Mouse (Mus musculus) brain, embryonic 14.5 days (tissue): ENCODE measurements around the gene Fkbp9. TPM values are rescaled to one million over a fixed set of nuclear protein-coding genes. Genes with fewer than 3 reads are reported as not detected.
"Not testable (repeated sequence)": the region's sequence is repeated elsewhere in the genome, so short reads cannot be mapped to it uniquely, and the experiment has no call there.

Source experiments
- DNase-seq: peaks from one replicate; pipeline ENCODE4 v3.0.0-alpha.2; 2011; ENCODE audit warnings: low read depth
- CTCF ChIP-seq: fragments of 200-500 bp; IDR thresholded peaks from 2 replicates; pipeline ENCODE4 v1.5.1; 2012; ENCODE audit warnings: inconsistent platforms, mild to moderate bottlenecking, moderate library complexity, borderline replicate concordance; ENCODE audit not compliant: insufficient read depth, insufficient read length; ENCODE audit errors: extremely low read depth
- POLR2A ChIP-seq: fragments of 200-500 bp; IDR thresholded peaks from 2 replicates; pipeline ENCODE4 v1.6.1; 2012; ENCODE audit warnings: mild to moderate bottlenecking, inconsistent platforms, borderline replicate concordance; ENCODE audit not compliant: poor library complexity, insufficient read depth, insufficient read length, severe bottlenecking; ENCODE audit errors: extremely low read depth
- polyA plus RNA-seq: library from polyadenylated mRNA; depleted of rRNA; stranded (reverse); fragments of >200 nt; gene quantifications from 2 replicates; pipeline ENCODE4 v1.2.3, GENCODE M21; 2012

Fkbp9 gene
- polyA plus RNA-seq, 1 experiment: 37.5 TPM

DNA sequence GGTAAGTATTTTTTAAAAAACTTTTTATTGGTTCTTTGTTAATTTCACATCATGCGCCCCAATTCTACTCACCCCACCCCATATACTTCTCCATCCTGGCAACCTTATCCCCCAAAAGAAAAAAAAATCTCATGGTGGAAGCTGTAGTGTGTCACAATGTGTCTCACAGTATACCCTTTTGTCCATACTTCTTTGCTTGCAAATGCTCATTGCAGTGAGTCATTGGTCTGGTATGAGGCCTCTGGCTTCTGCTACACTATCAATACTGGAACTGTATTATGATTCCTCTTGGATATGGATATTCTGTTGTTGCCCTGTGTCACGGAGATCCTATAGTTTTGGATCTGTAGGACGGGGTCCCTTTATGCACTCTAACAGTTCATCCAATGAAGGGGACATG lies 17.1 kb downstream of the Fkbp9 start:
- no peak for DNase-seq
- TF ChIP-seq CTCF: no peak
- no peak for TF ChIP-seq POLR2A

GRCm38 (mm10) chr6:56850315-56850714 lies 18.5 kb downstream of the Fkbp9 start:
- TF ChIP-seq CTCF: peak; percentile 27; the same call in 1 of the 2 replicates
- TF ChIP-seq POLR2A: no peak
- DNase-seq: peak; percentile 6

DNA sequence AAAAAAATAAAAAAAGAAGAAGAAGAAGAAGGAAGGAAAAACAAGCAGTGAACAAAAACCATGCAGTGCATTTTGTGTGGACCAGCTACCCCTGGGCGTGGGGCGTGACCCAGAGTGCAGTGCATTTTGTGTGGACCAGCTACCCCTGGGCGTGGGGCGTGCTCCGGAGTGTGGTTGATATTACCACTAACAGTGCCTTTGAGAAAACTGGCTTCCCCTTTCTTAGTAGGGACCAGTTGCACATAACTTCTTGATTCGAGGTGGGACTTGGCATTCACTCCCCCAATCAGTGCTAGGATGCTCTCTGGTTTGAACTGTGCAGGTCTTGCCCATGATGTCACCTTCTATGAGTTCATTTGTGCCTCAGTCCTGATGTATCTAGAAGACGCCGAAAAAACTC lies 22.9 kb downstream of the Fkbp9 start:
- no peak for DNase-seq
- TF ChIP-seq POLR2A (no peak), CTCF (no peak)

DNA sequence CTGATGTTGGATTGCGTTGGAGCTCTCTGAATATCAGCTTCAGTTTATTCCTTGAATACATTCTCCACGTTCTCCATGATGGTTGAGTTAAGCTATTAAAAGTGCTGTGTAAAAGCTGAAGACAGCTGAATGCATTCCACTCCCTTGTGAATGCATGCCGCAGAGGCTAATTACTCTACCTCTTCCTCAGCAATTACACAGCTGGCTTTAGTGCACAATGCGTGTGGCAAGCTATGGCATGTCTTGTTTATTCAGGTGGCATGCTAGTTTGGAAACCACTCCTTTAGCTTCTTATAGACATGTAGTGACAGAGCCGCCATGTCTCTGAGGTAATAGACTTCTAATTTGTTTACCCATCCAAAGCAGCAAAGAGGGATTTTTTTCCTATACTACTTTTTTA lies 24.9 kb downstream of the Fkbp9 start:
- no peak for TF ChIP-seq POLR2A
- no peak for TF ChIP-seq CTCF
- peak; percentile 28 for DNase-seq

- DNase-seq: no peak
- TF ChIP-seq CTCF: no peak
- TF ChIP-seq POLR2A: no peak
Measured at GRCm38 (mm10) chr6:56860205-56860848, 28.5 kb downstream of the Fkbp9 start.

GRCm38 (mm10) chr6:56866899-56867298 lies 35.0 kb downstream of the Fkbp9 start:
- DNase-seq: not testable (repeated sequence)

GRCm38 (mm10) chr6:56868565-56868964 lies 36.7 kb downstream of the Fkbp9 start:
- no peak for DNase-seq
- TF ChIP-seq CTCF (no peak), POLR2A (no peak)

DNA sequence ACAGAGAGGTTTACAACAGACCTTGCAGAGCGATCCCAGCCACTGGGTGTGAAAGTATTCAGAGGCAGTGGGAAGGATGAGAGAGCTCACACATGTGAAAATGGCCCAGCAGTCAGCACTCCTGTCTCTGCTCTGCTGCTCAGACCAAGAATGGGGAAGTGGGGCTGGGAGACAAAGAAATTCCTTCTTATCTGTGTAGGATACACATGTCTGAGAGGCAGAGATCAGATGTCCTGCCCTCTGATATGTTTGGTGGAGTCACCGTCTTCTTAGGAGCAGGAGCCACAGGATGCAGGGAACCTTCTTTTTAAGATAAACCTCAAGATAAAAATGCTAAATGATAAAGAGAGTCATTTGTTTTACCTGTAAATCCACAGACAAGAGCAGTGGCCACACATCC lies 38.2 kb downstream of the Fkbp9 start:
- no peak for DNase-seq
- TF ChIP-seq CTCF (no peak), POLR2A (no peak)

DNA sequence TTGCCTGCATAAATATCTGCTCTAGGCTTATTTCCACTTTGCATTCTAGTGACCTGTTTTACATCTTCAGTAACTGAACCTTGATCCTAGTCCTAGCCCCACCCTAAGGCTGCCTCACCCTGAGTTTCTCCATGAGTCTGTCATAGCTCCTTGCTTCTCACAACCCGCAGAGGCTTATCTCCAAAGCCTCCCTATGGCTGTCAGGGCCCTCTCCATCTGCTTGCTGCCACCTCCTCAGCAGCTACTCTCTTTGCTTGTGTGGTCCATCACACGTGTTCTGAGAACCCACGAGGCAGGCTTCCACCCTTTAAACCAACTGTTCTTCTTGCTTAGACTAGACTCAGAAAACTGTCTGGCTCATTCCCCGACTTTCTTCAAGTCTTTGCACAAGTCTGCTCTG lies 45.0 kb downstream of the Fkbp9 start:
- no peak for TF ChIP-seq CTCF
- no peak for TF ChIP-seq POLR2A
- DNase-seq: no peak

DNA sequence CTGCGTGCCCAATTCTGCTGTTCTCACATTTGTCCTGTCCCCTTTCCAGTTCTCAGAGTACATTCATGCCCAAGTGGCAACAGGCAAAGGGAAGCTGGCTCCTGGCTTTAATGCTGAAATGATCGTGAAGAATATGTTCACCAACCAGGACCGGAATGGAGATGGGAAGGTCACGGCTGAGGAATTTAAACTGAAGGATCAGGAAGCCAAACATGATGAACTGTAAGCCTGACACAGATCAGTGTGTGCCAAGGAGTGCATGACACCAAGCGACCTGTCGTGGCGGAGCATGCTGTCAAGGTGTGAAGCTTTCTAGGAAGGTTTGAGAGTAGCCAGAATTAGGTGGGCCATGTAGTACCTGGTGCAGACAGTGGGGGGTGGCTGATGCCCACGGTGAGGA lies 46.1 kb downstream of the Fkbp9 start:
- TF ChIP-seq CTCF (no peak), POLR2A (no peak)
- no peak for DNase-seq

DNA sequence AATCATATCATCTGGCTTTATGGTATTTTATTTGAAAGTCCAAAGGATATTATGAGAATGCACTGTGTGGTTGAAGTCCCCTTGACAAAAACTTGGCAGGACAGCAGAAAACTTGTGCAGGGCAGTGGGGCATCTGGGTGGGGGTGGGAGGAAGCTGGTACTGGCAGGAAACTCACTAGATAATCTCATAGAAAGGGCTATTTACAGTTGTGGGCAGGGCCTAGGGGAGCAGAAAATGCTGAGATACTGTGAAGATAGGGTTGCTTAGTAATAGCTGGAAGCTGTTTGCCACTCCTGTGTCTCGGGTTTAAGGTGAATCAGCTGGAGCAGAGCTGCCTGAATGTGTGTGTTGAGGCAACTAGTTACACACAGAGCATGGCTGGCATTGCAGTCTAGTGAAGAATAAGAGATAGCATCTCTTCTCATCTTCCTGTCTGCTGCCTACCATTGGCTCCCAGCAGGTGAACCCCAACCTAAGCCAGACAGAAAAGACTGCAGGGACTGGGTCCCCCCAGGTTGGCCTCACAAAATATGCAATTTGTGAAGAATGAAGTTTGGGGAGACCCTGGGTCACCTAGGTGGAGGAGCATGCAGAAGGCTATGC lies 47.6 kb downstream of the Fkbp9 start:
- TF ChIP-seq POLR2A: no peak
- DNase-seq: no peak

DNA sequence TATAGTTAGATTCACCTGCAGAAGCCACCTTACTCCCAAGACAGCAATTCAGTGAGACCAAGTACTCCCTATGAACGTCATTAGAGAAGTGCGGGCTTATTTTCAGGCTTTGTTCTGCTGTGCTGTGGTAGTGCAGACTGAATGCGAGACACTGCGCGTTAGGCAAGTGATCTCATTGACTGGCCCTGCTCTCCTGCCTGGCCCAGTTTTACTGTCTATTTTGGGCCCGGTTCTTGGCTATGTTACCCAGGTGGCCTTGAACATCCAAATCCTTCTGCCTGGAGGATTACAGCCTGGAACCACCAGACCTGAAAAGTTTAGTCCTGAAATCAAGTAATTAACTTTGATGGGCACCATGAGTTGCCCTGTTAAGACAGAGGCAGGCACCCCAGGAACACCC lies 56.7 kb downstream of the Fkbp9 start:
- TF ChIP-seq POLR2A: no peak
- TF ChIP-seq CTCF: no peak
- no peak for DNase-seq
